Mouse (Mus musculus) frontal cortex, postnatal 14 days (tissue): ENCODE data around the gene Tmie.

Experiments
- DNase-seq, 2 experiments: peaks; one replicate each; pipeline ENCODE4 v3.0.0; 2022; ENCODE audit warnings: low spot score in 2 of 2

Tmie gene

GRCm38 (mm10) chr9:110879998-110880561 lies at the start of gene Tmie:
Gene Tmie, minus strand, starts transcription at chr9:110880113.
- peak in 1 of 2 experiments; percentile 26 for DNase-seq

GRCm38 (mm10) chr9:110922759-110923158 lies 42.8 kb upstream of the Tmie start:
- peak in 1 of 2 experiments; percentile 59 for DNase-seq

- DNase-seq, result no peak
These were observed 40.9 kb upstream of the Tmie start for GRCm38 (mm10) chr9:110920665-110921419.

GRCm38 (mm10) chr9:110916786-110917185 lies 36.9 kb upstream of the Tmie start, which contains the start of gene Fam240a:
Gene Fam240a, minus strand, starts transcription at chr9:110916861.
- DNase-seq, result no peak

GRCm38 (mm10) chr9:110915466-110915865 lies 35.6 kb upstream of the Tmie start:
- DNase-seq, result no peak

- DNase-seq, result no peak
These were observed 34.8 kb upstream of the Tmie start for GRCm38 (mm10) chr9:110914631-110915236.

GRCm38 (mm10) chr9:110909371-110909967 lies 29.6 kb upstream of the Tmie start:
- no peak for DNase-seq

- no peak for DNase-seq
These were observed 28.7 kb upstream of the Tmie start for GRCm38 (mm10) chr9:110908631-110909016.

GRCm38 (mm10) chr9:110907838-110908630 lies 28.1 kb upstream of the Tmie start:
- DNase-seq, result no peak

- no peak for DNase-seq
These were observed 27.4 kb upstream of the Tmie start for GRCm38 (mm10) chr9:110907201-110907837.

GRCm38 (mm10) chr9:110902271-110902670 lies 22.4 kb upstream of the Tmie start:
- DNase-seq, result no peak

- no peak for DNase-seq
These were observed 21.3 kb upstream of the Tmie start for GRCm38 (mm10) chr9:110901204-110901603.

- no peak for DNase-seq
These were observed 19.6 kb upstream of the Tmie start for GRCm38 (mm10) chr9:110899451-110900008.

GRCm38 (mm10) chr9:110896595-110896994 lies 16.7 kb upstream of the Tmie start:
- DNase-seq, result no peak

- DNase-seq, result no peak
These were observed 16.1 kb upstream of the Tmie start for GRCm38 (mm10) chr9:110895994-110896393.

GRCm38 (mm10) chr9:110895507-110895906 lies 15.6 kb upstream of the Tmie start:
- DNase-seq, result no peak

GRCm38 (mm10) chr9:110893429-110893828 lies 13.5 kb upstream of the Tmie start:
- DNase-seq, result no peak

- no peak for DNase-seq
These were observed 12.6 kb upstream of the Tmie start for GRCm38 (mm10) chr9:110892552-110892951.

- DNase-seq, result no peak
These were observed 11.3 kb upstream of the Tmie start for GRCm38 (mm10) chr9:110891077-110891828.
